Mouse (Mus musculus) stomach, postnatal 0 days (tissue): ENCODE results near the gene Trappc13. TPM values are rescaled to one million over a fixed set of nuclear protein-coding genes. Genes with fewer than 3 reads are reported as not detected.

Experiments used
- ATAC-seq: fragments of 200-750 bp; cut with Nextera tagmentation; 2 replicates; pipeline ENCODE4 v1.8.0; 2017; ENCODE audit not compliant: low FRiP score, low TSS enrichment
- DNase-seq: peaks from one replicate; pipeline ENCODE4 v3.0.0-alpha.2; 2016; ENCODE audit warnings: low spot score
- H3K27ac ChIP-seq: fragments of 300-500 bp; sonication (generic); replicated peaks from 2 replicates; pipeline ENCODE4 v1.5.1; 2014; ENCODE audit warnings: mild to moderate bottlenecking, control low read depth
- H3K27me3 ChIP-seq: fragments of 300-500 bp; sonication (generic); 2 replicates; pipeline ENCODE4 v1.6.1; 2014; ENCODE audit warnings: low read length; ENCODE audit not compliant: control insufficient read depth, insufficient read depth
- H3K36me3 ChIP-seq: fragments of 300-500 bp; sonication (generic); 2 replicates; pipeline ENCODE4 v1.6.1; 2014; ENCODE audit warnings: low read length, mixed read lengths; ENCODE audit not compliant: control insufficient read depth, insufficient read depth
- H3K4me1 ChIP-seq: fragments of 300-500 bp; sonication (generic); replicated peaks from 2 replicates; pipeline ENCODE4 v1.6.1; 2014; ENCODE audit warnings: antibody characterized with exemption; ENCODE audit not compliant: control insufficient read depth, insufficient read depth
- H3K4me2 ChIP-seq: fragments of 300-500 bp; sonication (generic); replicated peaks from 2 replicates; pipeline ENCODE4 v1.6.1; 2014; ENCODE audit warnings: low read depth, mild to moderate bottlenecking, control low read depth, moderate library complexity
- H3K4me3 ChIP-seq: fragments of 300-500 bp; sonication (generic); 2 replicates; pipeline ENCODE4 v1.5.1; 2014; ENCODE audit warnings: low read depth, low read length, control low read depth
- H3K9ac ChIP-seq: fragments of 300-500 bp; sonication (generic); 2 replicates; pipeline ENCODE4 v1.6.1; 2014; ENCODE audit warnings: mild to moderate bottlenecking, low read length, control low read depth, mixed read lengths
- H3K9me3 ChIP-seq: fragments of 300-500 bp; sonication (generic); 2 replicates; pipeline ENCODE4 v1.6.1; 2016; ENCODE audit warnings: low read length; ENCODE audit not compliant: control insufficient read depth
- CTCF ChIP-seq: IDR thresholded peaks from 2 replicates; pipeline ENCODE4 v1.5.1; 2016; ENCODE audit warnings: antibody characterized with exemption, low read depth, mild to moderate bottlenecking, moderate library complexity
- EP300 ChIP-seq: optimal IDR thresholded peaks from 2 replicates; pipeline ENCODE3; 2016; ENCODE audit warnings: antibody characterized with exemption
- WGBS: fragments of 180-500 bp; shearing (Covaris S2); extraction: QIAGEN DNeasy Blood & Tissue Kit; methylation state at CpG from one replicate; pipeline ENCODE4 v1.1.7; 2014; 5-methylcytosine and 5-hydroxymethylcytosine counted together
- polyA plus RNA-seq: library from polyadenylated mRNA; unstranded; fragments of >200 nt; fragmentation: Nextera tagmentation; extraction: Ambion mirVana; gene quantifications from 2 replicates; pipeline ENCODE4 v1.2.1, GENCODE M21; 2015

Trappc13 gene
- polyA plus RNA-seq, 1 experiment from 2014 or later, result 36.6 TPM

- DNase-seq (no peak), ATAC-seq (no peak)
- H3K27ac ChIP-seq, result no peak overlapping the region
- H3K4me2 ChIP-seq, result no peak overlapping the region
- peaks cover 3% of the 10 kb centered on the region; the same call in 1 of the 2 replicates for H3K36me3 ChIP-seq
- no peaks in the 10 kb centered on the region for H3K4me1 ChIP-seq
- H3K4me3 ChIP-seq, result no peak overlapping the region
- 91% methylated on average over 5 of the region's 5 CpGs for WGBS
- no peak for TF ChIP-seq EP300
- TF ChIP-seq CTCF, result no peak
- no peaks in the 10 kb centered on the region for H3K27me3 ChIP-seq
- no peak overlapping the region for H3K9ac ChIP-seq
- no peaks in the 10 kb centered on the region for H3K9me3 ChIP-seq
Measured at GRCm38 (mm10) chr13:104154180-104154579, 24.1 kb downstream of the Trappc13 start.

GRCm38 (mm10) chr13:104145646-104146045, 32.6 kb downstream of the Trappc13 start:
- DNase-seq, result no peak
- no peak for TF ChIP-seq EP300
- TF ChIP-seq CTCF, result no peak
- H3K36me3 ChIP-seq, result peaks cover 17% of the 10 kb centered on the region
- H3K4me3 ChIP-seq, result no peak overlapping the region
- H3K27me3 ChIP-seq, result no peaks in the 10 kb centered on the region
- no peak overlapping the region for H3K9ac ChIP-seq
- no peaks in the 10 kb centered on the region for H3K4me1 ChIP-seq
- ATAC-seq, result no peak
- no peaks in the 10 kb centered on the region for H3K9me3 ChIP-seq
- WGBS, result 88% methylated on average over 3 of the region's 3 CpGs
- H3K4me2 ChIP-seq, result no peak overlapping the region
- no peak overlapping the region for H3K27ac ChIP-seq

- ATAC-seq (no peak), DNase-seq (no peak)
- TF ChIP-seq EP300 (no peak), CTCF (no peak)
- Histone ChIP-seq H3K27ac (no peak overlapping the region), H3K4me2 (no peak overlapping the region), H3K9ac (no peak overlapping the region), H3K4me3 (no peak overlapping the region), H3K9me3 (no peaks in the 10 kb centered on the region), H3K4me1 (no peaks in the 10 kb centered on the region), H3K27me3 (no peaks in the 10 kb centered on the region), H3K36me3 (peaks cover 17% of the 10 kb centered on the region)
- 76% methylated on average over 9 of the region's 9 CpGs for WGBS
Measured at GRCm38 (mm10) chr13:104144871-104145270, 33.4 kb downstream of the Trappc13 start.

GRCm38 (mm10) chr13:104139369-104140209, 38.7 kb downstream of the Trappc13 start:
- Histone ChIP-seq H3K9me3 (no peaks in the 10 kb centered on the region), H3K4me1 (no peaks in the 10 kb centered on the region), H3K27me3 (no peaks in the 10 kb centered on the region), H3K36me3 (peaks cover 4% of the 10 kb centered on the region), H3K4me3 (0 out of 2 replicates have a peak overlapping the region, but pooled peaks have one; percentile 6), H3K9ac (no peak overlapping the region), H3K4me2 (peak overlapping the region; percentile 31), H3K27ac (no peak overlapping the region; the same call in 1 of the 2 replicates)
- 24% methylated on average over 13 of the region's 13 CpGs for WGBS
- peak; percentile 93 for TF ChIP-seq CTCF
- no peak for TF ChIP-seq EP300
- ATAC-seq (peak; percentile 74), DNase-seq (peak; percentile 81)

- H3K36me3 ChIP-seq, result no peaks in the 10 kb centered on the region
- 77% methylated on average over 4 of the region's 4 CpGs for WGBS
- TF ChIP-seq CTCF (no peak), EP300 (no peak)
- H3K4me2 ChIP-seq, result no peak overlapping the region
- H3K9me3 ChIP-seq, result no peaks in the 10 kb centered on the region
- no peaks in the 10 kb centered on the region for H3K27me3 ChIP-seq
- no peak for ATAC-seq
- H3K4me1 ChIP-seq, result no peaks in the 10 kb centered on the region
- no peak overlapping the region for H3K4me3 ChIP-seq
- no peak overlapping the region for H3K27ac ChIP-seq
- no peak overlapping the region for H3K9ac ChIP-seq
- DNase-seq, result no peak
Measured at GRCm38 (mm10) chr13:104134510-104135085, 43.7 kb downstream of the Trappc13 start.

GRCm38 (mm10) chr13:104132561-104132960, 45.7 kb downstream of the Trappc13 start:
- Histone ChIP-seq H3K4me3 (no peak overlapping the region), H3K9ac (no peak overlapping the region), H3K9me3 (no peaks in the 10 kb centered on the region), H3K36me3 (no peaks in the 10 kb centered on the region), H3K4me1 (no peaks in the 10 kb centered on the region), H3K27me3 (no peaks in the 10 kb centered on the region), H3K27ac (no peak overlapping the region), H3K4me2 (no peak overlapping the region)
- DNase-seq (no peak), ATAC-seq (no peak)
- no peak for TF ChIP-seq CTCF
- TF ChIP-seq EP300, result no peak
- WGBS, result 83% methylated on average over 2 of the region's 2 CpGs
